Mouse (Mus musculus) spleen, postnatal 0 days (tissue): ENCODE data around the gene Zfp827. TPM values are rescaled to one million over a fixed set of nuclear protein-coding genes. Genes with fewer than 3 reads are reported as not detected.

Experiments used
- polyA plus RNA-seq: library from polyadenylated mRNA; unstranded; fragments of >200 nt; fragmentation: Nextera tagmentation; extraction: Ambion mirVana; gene quantifications from 2 replicates; pipeline ENCODE4 v1.2.1, GENCODE M21; 2015

Gene Zfp827
- polyA plus RNA-seq: 1.5 and 1.8 TPM in 2 replicates

GRCm38 (mm10) chr8:79027977-79028487 is at the start of gene Zfp827:
Zfp827 (plus strand) TSS chr8:79028437.

Other genes with a start within 250 kb of the Zfp827 start
- 149 and 150 TPM in 2 replicates for gene Lsm6, start 207.3 kb upstream of the Zfp827 start, polyA plus RNA-seq
- gene 1700011L22Rik, start 220.1 kb downstream of the Zfp827 start, polyA plus RNA-seq: not detected in 2 replicates